ENCODE assay signal across 9 mouse cellular contexts in genomic region chr4:135018018-135018417, GRCm38 (mm10).
DNase-seq lines count a peak whose midpoint lies in the region; ATAC-seq and TF ChIP-seq lines count a peak whose summit lies in the region.
"Had no signal": no experiment of that assay in that cellular context is flagged by ENCODE, and none has a peak within 500 bp of the region (broad histone marks: within the 10 kb centered on the region; RNA-seq: fewer than 3 reads in every experiment).

No protein-coding gene starts in this region.

- TF ChIP-seq POLR2A in bone marrow, adult 2 months (IDR thresholded peaks at IDR 0.05; ENCODE audit: borderline replicate concordance, control insufficient read depth, low read depth, low read length): no peak

- H3K27ac ChIP-seq in hindbrain, embryonic 11.5 days (ENCODE audit: low read depth, low read length): no peak overlapping the region
- H3K27ac ChIP-seq in hindbrain, embryonic 16.5 days (ENCODE audit: low read depth, low read length): no peak overlapping the region
- H3K27ac ChIP-seq in bone marrow, adult 2 months (ENCODE audit: control insufficient read depth, insufficient read depth, low read depth, low read length, poor library complexity): no peak overlapping the region
- H3K27ac ChIP-seq: lung, embryonic 15.5 days had no signal

- intact Hi-C loops in left cerebral cortex, postnatal 4 days (cut with DNase I): no loop called here

- peak; percentile 68 for DNase-seq in hindbrain, embryonic 11.5 days (ENCODE audit: low spot score)
- peak; percentile 58 to 68 for DNase-seq in gastrocnemius, postnatal 4 days (ENCODE audit: low spot score in 2 of 2)
- peak; percentile 36 for DNase-seq in left cerebral cortex, postnatal 4 days
- DNase-seq in naive thymus-derived CD4-positive, alpha-beta T cell, adult 2 months (ENCODE audit: low read depth): peak; percentile 75
- DNase-seq in thymus, postnatal 4 days: peak; percentile 80

- H3K4me1 ChIP-seq in hindbrain, embryonic 11.5 days (replicated peaks; ENCODE audit: control insufficient read depth, insufficient read depth, low read length): no peaks in the 10 kb centered on the region
- H3K4me1 ChIP-seq in hindbrain, embryonic 16.5 days (ENCODE audit: control insufficient read depth, insufficient read depth, low read depth, low read length): no peaks in the 10 kb centered on the region
- H3K4me1 ChIP-seq in E14TG2a.4 (replicated peaks; ENCODE audit: low read depth, low read length): peaks cover 66% of the 10 kb centered on the region
- no peaks in the 10 kb centered on the region; the same call in 1 of the 2 replicates for H3K4me1 ChIP-seq in bone marrow, adult 2 months (ENCODE audit: control insufficient read depth, insufficient read depth, low read length)
- H3K4me1 ChIP-seq: lung, embryonic 15.5 days had no signal

- 32% methylated on average over 8 of the region's 8 CpGs for WGBS in hindbrain, embryonic 11.5 days
- 33% methylated on average over 8 of the region's 8 CpGs for WGBS in hindbrain, embryonic 16.5 days
- WGBS in bone marrow, adult 2 months: 2% methylated on average over 8 of the region's 8 CpGs

- H3K4me2 ChIP-seq in hindbrain, embryonic 11.5 days (replicated peaks; ENCODE audit: low read depth, low read length): no peak overlapping the region
- no peak overlapping the region for H3K4me2 ChIP-seq in hindbrain, embryonic 16.5 days (ENCODE audit: low read length)
- H3K4me2 ChIP-seq: lung, embryonic 15.5 days had no signal

- no peak overlapping the region for H3K4me3 ChIP-seq in hindbrain, embryonic 11.5 days (ENCODE audit: low read depth, low read length)
- H3K4me3 ChIP-seq in hindbrain, embryonic 16.5 days (ENCODE audit: low read length): no peak overlapping the region
- no peak overlapping the region for H3K4me3 ChIP-seq in E14TG2a.4 (replicated peaks; ENCODE audit: low read length)
- no peak overlapping the region for H3K4me3 ChIP-seq in bone marrow, adult 2 months (replicated peaks; ENCODE audit: control insufficient read depth, low read depth, low read length)
- H3K4me3 ChIP-seq: lung, embryonic 15.5 days had no signal

- no peaks in the 10 kb centered on the region for H3K36me3 ChIP-seq in hindbrain, embryonic 11.5 days (ENCODE audit: control insufficient read depth, insufficient read depth, low read length)
- H3K36me3 ChIP-seq in hindbrain, embryonic 16.5 days (ENCODE audit: control insufficient read depth, insufficient read depth, low read length): no peaks in the 10 kb centered on the region
- H3K36me3 ChIP-seq in E14TG2a.4 (ENCODE audit: insufficient read depth, low read length): no peaks in the 10 kb centered on the region
- H3K36me3 ChIP-seq: lung, embryonic 15.5 days had no signal

- peak; percentile 79 for TF ChIP-seq CTCF in E14TG2a.4 (conservative IDR thresholded peaks at IDR 0.05; ENCODE audit: low read length)
- peak; percentile 94 for TF ChIP-seq CTCF in bone marrow, adult 2 months (IDR thresholded peaks at IDR 0.05; ENCODE audit: control insufficient read depth, insufficient read depth, low read length)

- no peak for ATAC-seq in hindbrain, embryonic 11.5 days (ENCODE audit: low FRiP score)
- no peak for ATAC-seq in hindbrain, embryonic 16.5 days

- H3K27me3 ChIP-seq in hindbrain, embryonic 11.5 days (ENCODE audit: control insufficient read depth, insufficient read depth, low read length): no peaks in the 10 kb centered on the region
- no peaks in the 10 kb centered on the region for H3K27me3 ChIP-seq in hindbrain, embryonic 16.5 days (replicated peaks; ENCODE audit: control insufficient read depth, insufficient read depth, low read length)
- peaks cover 5% of the 10 kb centered on the region; the same call in 1 of the 2 replicates for H3K27me3 ChIP-seq in E14TG2a.4 (ENCODE audit: insufficient read depth, low read length)
- H3K27me3 ChIP-seq: lung, embryonic 15.5 days had no signal

- no peak overlapping the region for H3K9ac ChIP-seq in hindbrain, embryonic 11.5 days (ENCODE audit: low read depth, low read length)
- no peak overlapping the region for H3K9ac ChIP-seq in hindbrain, embryonic 16.5 days (ENCODE audit: low read depth, low read length)
- H3K9ac ChIP-seq: lung, embryonic 15.5 days had no signal

- no peaks in the 10 kb centered on the region for H3K9me3 ChIP-seq in hindbrain, embryonic 11.5 days (ENCODE audit: control insufficient read depth, low read length)
- H3K9me3 ChIP-seq in hindbrain, embryonic 16.5 days (ENCODE audit: control insufficient read depth, low read length): no peaks in the 10 kb centered on the region
- H3K9me3 ChIP-seq in E14TG2a.4 (ENCODE audit: low read length): peaks cover 4% of the 10 kb centered on the region; the same call in 1 of the 2 replicates
- H3K9me3 ChIP-seq: lung, embryonic 15.5 days had no signal
